Mouse (Mus musculus) megakaryocyte-erythroid progenitor cell, adult 5-6 weeks (primary cell): ENCODE results near the gene Fam189a1. TPM values are rescaled to one million over a fixed set of nuclear protein-coding genes. Genes with fewer than 3 reads are reported as not detected.

ENCODE experiments used
- ATAC-seq: replicated peaks from 2 replicates; pipeline ENCODE4 v1.8.0; 2016; ENCODE audit warnings: mild to moderate bottlenecking, inconsistent platforms; ENCODE audit not compliant: severe bottlenecking, poor library complexity, low FRiP score, low TSS enrichment
- total RNA-seq, 2 experiments: library from RNA; stranded (forward) in 1 of 2; stranded (reverse) in 1 of 2; fragments of 200-1000, 215-1000 nt in 1 of 2; fragments of >200 nt in 1 of 2; fragmentation: Nextera tagmentation in 1 of 2; gene quantifications; 2 replicates each; pipeline ENCODE4 v1.2.3; 2014 to 2017

The Fam189a1 gene
- total RNA-seq, 2 experiments from 2014 or later, result not detected

DNA sequence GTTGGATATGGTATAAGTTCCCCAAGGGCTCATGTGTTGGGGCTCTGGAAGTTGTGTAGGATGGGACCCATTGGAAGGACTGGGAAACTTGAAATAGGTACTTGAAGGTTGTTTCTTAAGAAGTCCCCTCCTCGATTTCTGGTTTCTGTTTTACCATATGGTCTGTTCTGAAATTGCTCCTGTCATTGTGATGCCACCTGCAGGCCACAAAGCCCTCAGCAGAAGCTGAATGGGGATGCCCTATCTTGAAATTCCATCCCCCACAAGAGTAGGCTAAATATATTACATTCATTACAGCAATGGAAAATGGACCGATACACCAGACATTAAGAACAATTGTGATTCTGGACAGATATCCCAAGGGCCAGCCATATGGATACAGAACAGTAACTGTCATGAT is 246.2 kb downstream of the Fam189a1 start:
- ATAC-seq, result no peak

DNA sequence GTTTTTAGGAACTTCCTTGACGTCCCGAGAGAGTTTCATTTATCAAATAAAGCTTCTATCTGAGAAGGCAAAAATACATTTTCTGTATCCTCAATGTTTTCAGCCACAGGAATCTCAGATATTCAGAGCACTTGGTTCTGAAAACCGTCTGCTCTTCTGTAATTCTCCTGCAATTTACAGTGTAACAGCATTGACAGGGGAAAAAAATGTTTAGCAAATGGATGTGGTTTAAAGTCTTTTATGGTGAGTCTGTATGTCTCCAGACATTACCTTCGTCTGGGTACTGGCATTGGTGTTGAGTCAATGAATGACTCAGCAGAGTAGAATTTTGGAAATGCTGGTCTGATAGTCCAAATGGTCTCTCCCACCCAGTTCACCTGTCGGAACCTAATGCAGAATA is 249.4 kb downstream of the Fam189a1 start:
- no peak for ATAC-seq

DNA sequence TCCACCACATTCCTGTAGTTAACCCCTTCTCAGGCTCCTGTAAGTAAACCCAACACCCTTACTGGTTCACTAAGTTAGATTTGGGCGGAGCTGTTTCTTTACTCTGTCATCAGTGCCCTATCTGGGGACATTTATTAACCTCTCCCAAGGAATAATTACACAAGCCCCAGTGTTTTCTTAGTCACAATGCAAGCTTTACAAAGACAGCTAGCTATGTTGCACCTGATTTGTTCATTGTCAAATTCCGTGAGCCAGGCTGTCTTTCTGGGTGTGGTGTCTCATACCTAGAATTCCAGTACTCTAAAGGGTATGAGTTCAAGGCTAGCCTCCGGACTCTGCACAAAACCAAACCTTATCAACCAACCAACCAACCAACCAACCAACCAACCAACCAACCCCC is 250.9 kb downstream of the Fam189a1 start:
- ATAC-seq, result no peak

DNA sequence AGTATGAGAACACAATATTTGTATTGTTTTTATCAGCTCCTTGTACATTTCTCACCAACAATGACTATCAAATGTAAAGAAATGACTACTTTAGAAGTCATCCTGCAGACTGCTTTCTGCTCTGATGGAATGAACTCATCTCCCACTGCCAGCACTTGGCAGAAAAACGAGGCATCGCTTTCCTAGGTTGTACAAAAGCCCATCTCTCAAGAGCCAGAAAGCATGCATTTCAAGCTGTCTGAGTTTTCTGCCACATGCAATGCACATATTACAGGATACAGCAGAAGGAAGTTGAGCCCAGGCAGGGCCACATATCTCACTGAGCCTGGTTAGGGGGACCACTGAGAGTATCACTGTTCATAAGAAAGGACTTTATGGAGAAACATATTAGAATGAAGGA is 256.1 kb downstream of the Fam189a1 start:
- ATAC-seq, result no peak

DNA sequence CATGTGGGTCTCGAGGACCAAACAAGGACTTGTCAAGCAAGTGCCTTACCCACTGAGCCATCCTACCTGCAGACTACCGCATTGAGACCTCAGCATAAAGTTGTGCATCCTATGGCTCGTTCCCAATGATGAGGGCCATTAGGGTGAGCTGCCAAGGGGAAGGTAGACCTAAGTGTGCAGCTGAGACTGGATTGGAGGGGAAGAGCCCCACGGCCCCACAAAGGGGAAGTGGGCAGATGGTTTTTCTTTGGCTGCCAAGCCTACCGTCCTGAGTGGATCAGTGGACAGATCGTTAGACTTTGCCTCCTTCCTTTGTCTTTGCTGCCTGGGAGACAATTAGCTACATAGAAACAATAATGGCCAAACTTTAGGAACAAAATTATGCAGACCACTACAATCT is 259.8 kb downstream of the Fam189a1 start:
- ATAC-seq, result no peak

DNA sequence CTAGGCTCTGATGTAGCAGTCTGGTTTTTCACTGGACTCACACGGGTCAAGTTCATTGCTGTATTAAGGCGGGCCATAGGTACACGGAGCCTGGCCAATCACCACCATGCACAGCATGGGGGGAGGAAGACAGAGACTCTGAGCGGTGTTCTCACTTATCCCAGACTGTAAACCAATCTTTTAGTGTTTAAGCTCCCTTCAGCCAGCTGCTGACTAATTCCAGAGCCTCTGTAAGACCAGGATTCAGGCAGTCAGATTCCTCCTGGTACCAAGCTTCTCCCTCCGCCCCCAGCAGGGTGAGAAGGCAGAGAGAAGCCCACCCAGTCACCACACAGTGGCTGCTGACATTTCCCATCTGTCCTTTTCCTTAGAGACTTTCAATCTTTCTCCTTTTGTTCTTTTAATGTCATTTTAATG is 260.7 kb downstream of the Fam189a1 start:
- ATAC-seq, result no peak

DNA sequence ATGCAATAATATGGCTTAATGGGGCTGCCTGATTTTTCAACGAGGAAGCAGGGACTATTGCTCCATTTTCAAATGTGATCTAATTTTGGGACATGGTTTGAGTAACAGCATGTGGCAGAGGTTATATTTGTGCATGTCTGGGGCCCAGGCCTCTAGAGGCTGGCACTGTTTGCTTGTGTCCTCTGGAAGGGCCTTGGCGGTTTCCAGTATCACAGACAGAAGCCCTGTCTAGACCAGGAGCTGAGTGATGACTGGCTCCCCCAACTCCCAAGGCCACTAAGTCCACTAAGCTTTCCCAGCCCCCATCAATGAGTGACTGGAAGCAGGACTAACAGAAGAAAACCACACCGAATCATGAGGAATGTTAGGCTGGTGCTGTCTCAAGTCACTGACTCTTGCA is 265.2 kb downstream of the Fam189a1 start:
- ATAC-seq, result no peak

DNA sequence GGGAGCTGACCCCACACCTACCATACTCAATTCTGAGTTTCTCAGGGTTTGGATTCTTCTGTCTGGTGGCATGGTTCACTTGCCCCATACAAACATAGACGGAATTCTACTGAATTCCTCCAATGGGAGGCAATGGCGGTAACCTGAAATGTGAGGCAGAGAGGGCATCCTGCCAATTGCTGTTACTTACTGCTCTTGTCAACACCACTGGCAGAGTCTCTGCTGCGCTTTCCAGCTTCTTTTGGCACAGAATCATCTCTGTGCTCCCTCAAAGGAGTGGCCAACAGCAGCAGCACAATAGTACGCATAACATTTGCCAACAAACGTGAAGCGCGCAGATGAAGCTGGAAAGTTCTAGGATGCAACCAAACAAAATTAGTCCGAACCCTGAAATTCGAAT is 266.5 kb downstream of the Fam189a1 start:
- no peak for ATAC-seq

DNA sequence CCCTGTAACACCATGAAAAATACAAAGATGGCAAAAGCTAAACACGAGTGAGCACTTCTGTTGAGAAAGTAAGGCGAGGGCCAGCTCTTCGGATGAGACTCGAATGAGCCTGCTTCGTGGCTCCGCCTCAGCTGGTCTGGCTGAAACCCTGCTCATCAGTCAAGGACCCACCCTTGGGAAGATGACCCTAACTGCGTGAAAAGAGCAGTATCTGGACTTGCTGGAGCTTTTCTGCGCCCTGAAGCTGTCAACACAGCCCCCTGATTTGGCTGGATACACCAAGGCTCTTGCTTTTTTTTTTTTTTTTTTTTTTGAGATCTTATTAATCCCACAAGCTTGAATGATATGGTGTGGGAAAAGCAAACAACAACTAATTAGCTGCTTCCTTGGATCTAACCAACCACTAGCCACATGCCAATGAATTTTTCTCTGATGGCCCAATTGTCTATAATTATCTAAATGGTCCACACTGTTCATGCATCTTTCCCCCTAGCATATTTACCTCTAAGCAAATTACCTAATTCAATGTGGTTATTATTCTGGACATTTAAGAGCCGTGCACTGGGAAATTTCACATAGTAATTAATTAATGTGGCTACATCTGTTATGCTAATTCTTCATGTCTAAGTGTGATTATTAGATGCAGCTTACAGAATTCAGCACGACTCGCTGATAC is 272.0 kb downstream of the Fam189a1 start:
- no peak for ATAC-seq

DNA sequence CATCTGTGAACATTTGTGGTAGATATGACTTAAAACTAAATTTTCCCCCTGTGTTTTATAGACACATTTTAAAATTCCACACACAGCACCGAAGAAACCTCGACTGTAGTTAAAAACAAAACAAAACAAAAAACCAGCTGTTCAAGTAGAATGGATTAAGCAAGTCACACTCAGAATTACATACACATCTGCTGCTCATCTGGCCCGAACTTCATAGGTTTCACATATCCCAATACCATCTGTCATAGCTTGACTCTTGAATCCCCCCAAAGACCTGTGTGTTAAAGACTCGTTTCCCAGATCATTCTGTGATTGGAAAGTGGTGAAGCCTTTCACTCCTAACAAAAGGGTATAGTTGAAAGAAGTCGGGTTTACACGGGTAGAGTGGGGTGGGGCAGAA is 274.1 kb downstream of the Fam189a1 start:
- no peak for ATAC-seq

DNA sequence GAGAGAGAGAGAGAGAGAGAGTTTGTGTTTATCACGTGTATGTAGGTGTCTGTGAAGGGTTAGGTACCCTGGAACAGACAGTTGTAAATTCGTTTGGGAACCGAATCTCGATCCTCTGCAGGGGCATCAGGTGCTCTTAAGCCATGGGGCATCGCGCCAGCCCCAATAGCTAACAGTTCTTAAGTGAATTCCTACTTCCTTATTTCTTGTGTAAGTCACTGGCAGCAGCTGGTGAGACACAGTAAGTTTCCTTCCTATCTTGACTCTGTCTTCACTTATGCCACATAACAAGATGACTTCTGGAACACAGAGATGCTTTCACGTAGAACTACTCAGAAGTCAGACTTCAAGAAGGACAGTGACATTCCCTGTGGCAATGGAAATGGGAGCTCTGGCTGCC is 275.0 kb downstream of the Fam189a1 start:
- no peak for ATAC-seq

DNA sequence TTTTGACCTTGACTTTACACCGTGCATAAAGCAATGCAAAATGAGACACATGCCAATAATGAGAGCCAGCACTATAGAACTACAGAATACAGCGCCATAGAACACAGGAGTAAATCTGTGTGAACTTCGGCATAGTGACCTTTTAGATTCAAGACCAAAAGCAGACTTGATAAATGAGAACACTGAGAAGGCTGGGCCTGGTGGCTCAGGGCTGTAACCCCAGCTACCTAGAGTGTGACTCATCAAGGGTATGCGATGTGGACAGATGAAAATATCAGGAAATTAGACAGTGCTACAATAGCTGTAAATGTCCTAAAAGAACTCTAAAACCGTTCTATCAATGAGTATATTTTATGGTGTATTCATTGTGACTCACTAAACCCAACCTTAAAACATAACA is 276.0 kb downstream of the Fam189a1 start:
- ATAC-seq, result no peak

DNA sequence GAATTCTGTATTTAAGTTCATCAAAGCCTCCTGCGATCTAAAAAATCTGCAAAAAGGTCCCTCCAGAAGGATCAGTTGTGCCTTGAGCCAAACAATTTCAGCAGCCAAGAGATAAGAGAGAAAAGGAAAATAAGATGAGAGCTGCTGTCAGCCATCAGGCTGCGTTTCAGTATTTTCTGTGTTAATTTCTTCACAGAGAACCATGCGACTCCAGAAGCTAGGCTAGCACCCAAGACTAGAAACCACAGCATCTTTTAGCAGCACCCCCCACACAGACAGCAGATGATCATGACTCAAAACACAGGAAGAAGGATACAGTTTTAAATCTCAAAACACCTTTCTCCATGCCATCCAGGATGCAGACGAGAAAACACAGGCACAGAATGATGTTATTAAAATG is 281.4 kb downstream of the Fam189a1 start:
- no peak for ATAC-seq

DNA sequence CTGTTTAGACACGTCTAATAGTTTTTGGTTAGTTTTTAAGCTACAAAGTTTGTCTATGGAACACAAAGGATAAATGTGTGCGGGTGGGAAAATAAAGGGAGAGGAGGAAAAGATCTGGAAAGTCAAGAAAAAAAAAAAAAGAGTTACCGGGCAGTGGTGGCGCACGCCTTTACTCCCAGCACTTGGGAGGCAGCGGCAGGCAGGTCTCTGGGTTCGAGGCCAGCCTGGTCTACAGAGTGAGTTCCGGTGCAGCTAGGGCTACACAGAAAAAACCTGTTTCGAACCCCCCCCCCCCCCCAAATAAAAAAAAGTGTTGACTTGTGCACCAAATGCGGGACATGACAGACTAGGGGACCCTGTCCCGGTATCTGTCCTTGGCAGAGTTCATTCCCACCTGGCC is 283.1 kb downstream of the Fam189a1 start:
- ATAC-seq, result no peak

DNA sequence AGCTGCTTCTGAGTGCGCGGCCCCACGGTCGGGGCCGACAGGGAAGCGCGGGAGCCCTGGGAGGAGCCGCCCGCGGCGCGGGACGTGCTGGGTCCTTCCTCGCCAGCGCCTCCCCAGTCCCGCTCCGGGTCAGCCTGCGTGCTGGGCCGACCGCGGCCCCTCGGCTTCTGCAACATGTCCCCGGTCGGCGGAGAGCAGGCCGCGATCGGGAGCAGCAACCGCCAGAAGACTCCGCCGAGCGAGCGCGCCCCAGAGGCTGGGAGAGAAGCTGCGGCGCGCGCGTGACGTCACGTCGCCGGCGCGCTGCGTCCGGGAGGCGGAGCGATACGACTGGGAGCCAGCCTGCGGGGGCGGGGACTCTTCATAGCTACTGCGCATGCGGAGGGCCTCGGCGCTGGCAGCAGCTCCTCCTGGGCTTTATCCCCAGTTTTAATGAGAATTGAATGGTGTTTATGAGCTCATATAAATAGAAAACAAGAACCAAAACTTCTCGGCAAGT is 283.6 kb downstream of the Fam189a1 start, which contains the start of gene Nsmce3:
TSS of gene Nsmce3 (minus strand) at position 255 of the 499 bp plus-strand sequence.
- peak; percentile 91 for ATAC-seq

DNA sequence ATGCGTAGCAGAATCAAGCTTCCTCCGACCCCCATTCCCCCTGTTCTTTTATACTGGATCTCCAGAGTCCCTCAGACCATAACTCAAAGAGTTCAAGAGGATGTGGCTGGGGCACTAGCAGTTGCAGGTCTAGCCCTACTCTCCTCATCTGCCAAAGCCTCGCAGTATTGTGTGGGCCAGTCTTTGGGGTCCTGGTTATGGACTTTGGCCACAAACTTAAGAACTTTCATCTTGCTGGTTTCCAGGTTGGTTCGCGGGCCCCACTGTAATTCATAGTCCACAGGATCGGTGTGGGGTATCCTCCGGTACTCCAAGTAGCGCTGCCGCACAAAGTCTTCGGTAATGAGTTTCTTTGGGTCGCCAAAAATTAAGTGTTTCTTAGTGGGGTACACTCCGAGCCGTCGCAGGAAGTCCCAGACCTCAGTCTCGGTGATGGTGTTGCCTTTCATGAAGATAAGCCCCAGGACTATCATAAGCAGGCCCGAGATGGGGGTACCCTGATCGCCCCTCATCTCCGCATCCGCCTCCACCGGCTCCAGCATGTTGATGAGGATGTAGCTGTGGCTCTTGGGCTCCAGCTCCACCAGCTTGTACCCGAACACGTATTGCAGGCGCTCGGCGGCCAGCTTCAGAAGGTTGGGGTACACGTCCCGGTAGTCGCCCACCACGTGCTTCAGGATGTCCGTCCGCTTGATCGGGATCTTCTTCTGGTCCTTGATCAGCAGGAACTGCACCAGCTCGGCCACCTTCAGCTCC is 284.2 kb downstream of the Fam189a1 start:
- ATAC-seq, result peak; percentile 39

DNA sequence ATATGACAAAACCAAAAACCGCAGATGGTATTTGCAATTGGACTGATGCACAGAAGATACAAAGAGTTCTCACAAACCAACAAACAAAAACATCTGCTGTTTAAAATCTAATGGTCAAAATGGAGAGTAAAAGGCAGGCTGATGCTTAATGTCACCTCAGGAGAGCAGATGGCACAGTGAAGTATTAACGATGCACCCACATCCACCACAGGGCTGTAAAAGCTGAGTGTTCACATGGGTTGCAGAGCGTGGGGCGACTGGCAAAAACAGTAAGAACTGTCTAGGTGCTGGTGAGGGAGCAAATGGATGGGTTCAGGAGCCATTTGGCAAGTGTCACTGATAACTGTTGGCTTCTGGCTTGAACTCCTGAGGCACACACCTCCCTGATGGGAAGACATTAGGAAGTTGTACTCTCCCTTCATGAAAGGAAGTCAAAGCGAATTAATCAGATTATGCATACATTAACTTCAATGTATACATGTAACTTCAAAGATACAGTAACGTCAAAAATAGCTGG is 286.8 kb downstream of the Fam189a1 start:
- ATAC-seq, result no peak

DNA sequence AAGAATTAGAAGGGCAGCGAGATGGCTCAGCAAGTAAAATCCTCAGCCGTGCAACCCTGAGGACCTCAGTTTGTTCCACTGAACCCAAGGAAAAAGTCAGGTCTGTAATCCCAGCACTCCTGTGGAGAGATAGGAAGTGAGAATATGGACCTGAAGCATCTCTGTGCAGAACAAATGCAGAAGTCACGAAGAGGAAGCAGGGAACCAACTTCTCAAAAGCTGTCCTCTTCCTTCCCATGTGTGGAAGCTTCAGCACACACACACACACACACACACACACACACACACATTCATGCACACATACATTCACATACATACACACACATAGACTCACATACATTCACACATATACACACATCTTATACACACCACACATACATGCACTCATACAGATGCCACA is 292.8 kb downstream of the Fam189a1 start:
- ATAC-seq, result no peak

DNA sequence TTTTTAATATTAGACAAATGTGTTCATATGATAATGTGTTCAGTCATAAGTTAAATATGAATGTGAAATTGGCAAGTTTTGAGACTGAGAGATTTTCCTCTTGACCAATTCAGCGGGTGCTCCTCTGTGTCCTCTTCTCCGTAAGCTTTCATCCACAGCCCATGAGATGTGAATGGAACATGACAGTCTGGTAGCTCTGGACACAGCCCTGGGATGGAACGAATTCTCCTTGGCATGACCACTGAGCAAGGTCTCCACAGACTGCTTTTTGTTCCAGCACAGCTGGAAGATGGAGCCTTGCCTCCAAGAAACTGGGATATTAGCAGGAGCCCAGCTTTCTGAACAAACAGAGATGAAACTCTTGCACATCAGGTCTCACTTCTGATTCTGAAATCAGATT is 293.4 kb downstream of the Fam189a1 start:
- no peak for ATAC-seq

DNA sequence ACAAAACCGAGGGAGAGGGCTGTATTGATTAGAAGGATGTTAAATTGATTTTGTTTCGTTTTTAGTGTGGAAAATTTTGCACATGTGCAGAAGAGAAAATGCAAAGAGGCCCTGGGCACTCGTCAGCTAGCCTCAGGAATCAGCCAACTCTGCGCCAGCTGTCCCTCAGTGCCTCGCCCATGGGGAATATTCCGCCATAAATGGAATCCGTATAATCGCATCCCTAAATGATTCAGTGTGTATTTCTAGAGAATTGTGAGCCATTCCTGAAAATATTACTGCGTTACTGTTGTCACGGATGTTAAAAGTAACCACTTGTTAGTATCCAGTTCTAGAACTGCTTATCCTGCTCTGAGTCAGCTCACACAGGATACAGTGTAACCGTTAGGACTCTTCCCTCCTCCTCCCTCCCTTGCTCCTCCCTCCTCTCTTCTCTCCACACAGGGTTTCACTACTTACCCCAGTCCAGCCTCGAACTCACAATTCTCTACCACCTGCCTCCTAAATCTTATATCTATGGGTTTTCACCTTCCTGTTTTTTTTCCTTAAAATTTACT is 299.8 kb downstream of the Fam189a1 start:
- no peak for ATAC-seq
